Mouse (Mus musculus): Measurements from ENCODE around the gene Greb1.

The Greb1 gene

DNA sequence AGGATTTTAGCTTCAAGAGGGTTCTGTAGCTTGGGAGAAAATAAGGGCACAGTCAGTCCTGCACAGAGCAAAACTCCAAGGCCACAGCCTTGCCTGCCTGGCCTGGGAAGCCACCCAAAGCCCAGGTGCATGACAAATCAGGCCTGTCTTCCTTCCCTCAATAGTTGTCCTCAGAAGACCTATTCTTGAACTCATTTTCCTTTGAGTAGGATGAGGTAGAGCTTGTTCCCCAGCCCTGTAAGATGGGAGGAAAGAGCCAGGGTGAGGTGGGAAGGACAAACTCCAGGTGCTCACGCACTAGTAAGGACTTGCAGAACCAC lies 169.9 kb downstream of the Greb1 start:
- no peaks in the 10 kb centered on the region for H3K27me3 ChIP-seq (ENCODE audit: control insufficient read depth, insufficient read depth, low read length, poor library complexity, severe bottlenecking)
- no peak for DNase-seq (ENCODE audit: low read depth, low spot score)
- H3K36me3 ChIP-seq (ENCODE audit: control insufficient read depth, insufficient read depth, low read length, poor library complexity, severe bottlenecking) = no peaks in the 10 kb centered on the region

DNA sequence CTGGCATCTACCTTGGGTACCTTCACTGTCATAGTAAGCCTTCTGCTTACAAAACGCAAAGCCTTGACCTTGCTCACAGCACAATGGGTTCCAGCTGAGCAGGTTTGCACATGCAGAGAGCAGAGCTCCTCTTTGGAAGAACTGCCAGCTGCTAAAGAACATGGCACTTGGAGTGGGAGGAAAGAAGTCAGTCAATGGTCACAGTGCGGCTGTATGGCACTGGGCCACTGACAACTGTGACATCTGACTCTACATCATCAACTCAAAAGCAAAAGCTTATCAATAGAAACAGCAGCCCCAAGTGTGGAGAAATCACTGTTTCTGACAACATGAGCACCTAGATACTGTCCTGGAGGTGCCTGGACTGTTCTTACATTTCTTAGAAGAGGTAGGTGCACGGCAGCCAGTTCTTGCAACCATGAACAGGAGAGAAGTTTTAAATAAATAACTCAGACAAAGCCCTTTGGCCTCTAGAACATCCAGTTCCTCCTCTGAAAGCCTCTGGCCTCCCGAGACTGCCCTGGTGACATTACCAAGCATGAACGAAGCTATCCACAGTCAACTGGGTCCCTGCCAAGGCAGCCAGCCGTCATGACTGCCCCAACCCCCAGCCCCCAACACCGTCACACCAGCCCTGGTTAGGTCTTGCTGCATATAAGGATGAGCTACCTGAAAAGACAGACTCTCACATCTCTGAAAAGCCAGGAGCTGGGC lies 170.4 kb downstream of the Greb1 start:
- Histone ChIP-seq H3K36me3 (ENCODE audit: control insufficient read depth, insufficient read depth, low read length, poor library complexity, severe bottlenecking) (no peaks in the 10 kb centered on the region), H3K27me3 (ENCODE audit: control insufficient read depth, insufficient read depth, low read length, poor library complexity, severe bottlenecking) (no peaks in the 10 kb centered on the region)
- no peak for DNase-seq (ENCODE audit: low read depth, low spot score)

Data from splenic B cell, adult 2 months (primary cell).